Mouse (Mus musculus): ENCODE results near the gene Mfsd12. TPM values are rescaled to one million over a fixed set of nuclear protein-coding genes. Genes with fewer than 3 reads are reported as not detected.

Gene Mfsd12
- total and polyA plus RNA-seq, 3 experiments = 22.5 to 29.0 TPM; not detected in 1

- TF ChIP-seq MAFK (IDR thresholded peaks at IDR 0.05; ENCODE audit: borderline replicate concordance, low read depth, low read length) = no peak
- TF ChIP-seq CTCF (IDR thresholded peaks at IDR 0.05 in 2 of 3, conservative IDR thresholded peaks at IDR 0.05 in 1 of 3; ENCODE audit: control insufficient read depth in 1 of 3, insufficient read depth in 1 of 3, low read depth in 2 of 3, low read length in 3 of 3, poor library complexity in 1 of 3, severe bottlenecking in 1 of 3) = no peak
- no peak for TF ChIP-seq UBTF (IDR thresholded peaks at IDR 0.05; ENCODE audit: borderline replicate concordance, insufficient read depth, low read depth, low read length)
- TF ChIP-seq TAL1 (IDR thresholded peaks at IDR 0.05; ENCODE audit: low read length) = no peak
- no peak for TF ChIP-seq MXI1 (IDR thresholded peaks at IDR 0.05; ENCODE audit: low read depth, low read length)
- no peak for TF ChIP-seq JUND (IDR thresholded peaks at IDR 0.05; ENCODE audit: low read depth, low read length)
- TF ChIP-seq USF2 (IDR thresholded peaks at IDR 0.05; ENCODE audit: borderline replicate concordance in 1 of 2, insufficient read depth in 1 of 2, low read depth in 1 of 2, low read length in 2 of 2) = no peak
- no peak for TF ChIP-seq HCFC1 (IDR thresholded peaks at IDR 0.05; ENCODE audit: low read depth, low read length)
- no peak for TF ChIP-seq ZC3H11A (IDR thresholded peaks at IDR 0.05; ENCODE audit: low read depth, low read length)
- no peak for TF ChIP-seq MYB (IDR thresholded peaks at IDR 0.05; ENCODE audit: low read depth, low read length)
- TF ChIP-seq GABPA (IDR thresholded peaks at IDR 0.05; ENCODE audit: low read depth, low read length) = no peak
- no peak; a peak in 1 of 4 replicates for TF ChIP-seq POLR2A (IDR thresholded peaks at IDR 0.05; ENCODE audit: control insufficient read depth in 1 of 2, insufficient read depth in 1 of 2, low read depth in 1 of 2, low read length in 2 of 2, poor library complexity in 1 of 2)
- TF ChIP-seq KAT2A (conservative IDR thresholded peaks at IDR 0.05; ENCODE audit: low read depth, low read length) = no peak
- no peak for TF ChIP-seq SMC3 (IDR thresholded peaks at IDR 0.05; ENCODE audit: low read depth, low read length)
- TF ChIP-seq EP300 (IDR thresholded peaks at IDR 0.05; ENCODE audit: low read depth in 1 of 2, low read length in 2 of 2) = no peak
- peak; percentile 49; the same call in 1 of the 2 replicates for TF ChIP-seq CHD2 (IDR thresholded peaks at IDR 0.05; ENCODE audit: low read length)
Measured at GRCm38 (mm10) chr10:81365073-81365472, 7.8 kb downstream of the Mfsd12 start (continued).

- Histone ChIP-seq H3K4me3 (ENCODE audit: control insufficient read depth in 1 of 2, insufficient read depth in 1 of 2, low read depth in 2 of 2, low read length in 2 of 2) (no peak within 1 kb of the TSS), H3K27ac (ENCODE audit: control insufficient read depth, low read depth, low read length) (no peak within 1 kb of the TSS), H3K9me3 (replicated peaks; ENCODE audit: insufficient read depth, low read length) (no peaks in the 10 kb centered on the region), H3K27me3 (ENCODE audit: control insufficient read depth in 1 of 2, insufficient read depth in 2 of 2, low read length in 2 of 2) (no peaks in the 10 kb centered on the region), H3K9ac (ENCODE audit: control insufficient read depth, low read depth, low read length, poor library complexity, severe bottlenecking) (no peak within 1 kb of the TSS), H3K36me3 (ENCODE audit: control insufficient read depth in 1 of 2, insufficient read depth in 2 of 2, low read length in 2 of 2) (0 out of 4 replicates have a peak, but pooled peaks cover 0 to 3% of the 10 kb centered on the region in 2 experiments), H3K4me1 (ENCODE audit: control insufficient read depth in 1 of 2, insufficient read depth in 2 of 2, low read length in 2 of 2) (peaks cover 0 to 5% of the 10 kb centered on the region in 2 experiments; a peak in 1 of 4 replicates), H3K79me2 (ENCODE audit: control insufficient read depth, insufficient read depth, low read length, poor library complexity) (no peaks in the 10 kb centered on the region)
- peak; percentile 70 for DNase-seq (ENCODE audit: low read depth, low spot score)
- TF ChIP-seq TAL1 (IDR thresholded peaks at IDR 0.05; ENCODE audit: low read length) = no peak
- no peak for TF ChIP-seq USF1 (IDR thresholded peaks at IDR 0.05; ENCODE audit: low read depth, low read length)
- no peak for TF ChIP-seq KAT2A (conservative IDR thresholded peaks at IDR 0.05; ENCODE audit: low read depth, low read length)
- TF ChIP-seq USF2 (IDR thresholded peaks at IDR 0.05; ENCODE audit: borderline replicate concordance in 1 of 2, insufficient read depth in 1 of 2, low read depth in 1 of 2, low read length in 2 of 2) = no peak
- no peak for TF ChIP-seq NRF1 (IDR thresholded peaks at IDR 0.05; ENCODE audit: insufficient read depth, low read depth, low read length, poor library complexity, severe bottlenecking)
- peak; percentile 83; the same call in 1 of the 2 replicates for TF ChIP-seq POLR2AphosphoS5 (IDR thresholded peaks at IDR 0.05; ENCODE audit: borderline replicate concordance, low read depth, low read length)
- no peak for TF ChIP-seq TCF12 (IDR thresholded peaks at IDR 0.05; ENCODE audit: low read depth, low read length)
- TF ChIP-seq ZNF384 (IDR thresholded peaks at IDR 0.05; ENCODE audit: low read depth, low read length) = no peak
- TF ChIP-seq POLR2A (IDR thresholded peaks at IDR 0.05; ENCODE audit: control insufficient read depth in 1 of 2, insufficient read depth in 1 of 2, low read depth in 1 of 2, low read length in 2 of 2, poor library complexity in 1 of 2) = peak; percentile 25 to 48; a peak in 2 of 4 replicates
- peak; percentile 76 for TF ChIP-seq ZMIZ1 (IDR thresholded peaks at IDR 0.05; ENCODE audit: low read depth, low read length)
- no peak for TF ChIP-seq MAX (IDR thresholded peaks at IDR 0.05; ENCODE audit: low read length)
- no peak for TF ChIP-seq MAFK (IDR thresholded peaks at IDR 0.05; ENCODE audit: borderline replicate concordance, low read depth, low read length)
- no peak for TF ChIP-seq GATA1 (IDR thresholded peaks at IDR 0.05; ENCODE audit: low read depth, low read length)
- peak; percentile 47; the same call in 1 of the 2 replicates for TF ChIP-seq POLR2AphosphoS2 (IDR thresholded peaks at IDR 0.05; ENCODE audit: low read length)
- TF ChIP-seq MYC (IDR thresholded peaks at IDR 0.05; ENCODE audit: low read depth, low read length) = no peak
- 0 out of 2 replicates have a peak, but pooled peaks have one; percentile 4 for TF ChIP-seq ELF1 (IDR thresholded peaks at IDR 0.05; ENCODE audit: low read depth, low read length)
- no peak for TF ChIP-seq ETS1 (IDR thresholded peaks at IDR 0.05; ENCODE audit: low read depth, low read length)
Measured at GRCm38 (mm10) chr10:81365672-81366476, 8.6 kb downstream of the Mfsd12 start, which contains the start of gene 4930404N11Rik. Gene 4930404N11Rik (minus strand): TSS chr10:81365816.

Measured in MEL (cell line).